Mouse (Mus musculus): ENCODE measurements around the gene Agap2.

- TF ChIP-seq CTCF (IDR thresholded peaks at IDR 0.05; ENCODE audit: low read depth): no peak
- TF ChIP-seq EP300 (IDR thresholded peaks at IDR 0.05; ENCODE audit: low read depth): no peak
Observed at GRCm38 (mm10) chr10:127085052-127085451, 10.0 kb downstream of the Agap2 start.
